Mouse (Mus musculus): Measurements from ENCODE around the gene Prkcb. TPM values are rescaled to one million over a fixed set of nuclear protein-coding genes. Genes with fewer than 3 reads are reported as not detected.

The Prkcb gene
- polyA plus RNA-seq, 1 experiment: 0.83 TPM

GRCm38 (mm10) chr7:122251197-122252011 lies 37.1 kb upstream of the Prkcb start:
- TF ChIP-seq FLI1 (IDR thresholded peaks at IDR 0.05; ENCODE audit: low read length): no peak
- TF ChIP-seq GATA1 (IDR thresholded peaks at IDR 0.05; ENCODE audit: borderline replicate concordance, low read length): no peak
- H3K9me3 ChIP-seq: no peaks in the 10 kb centered on the region
- H3K4me1 ChIP-seq: peaks cover 10% of the 10 kb centered on the region
- H3K27me3 ChIP-seq (replicated peaks): peaks cover 22% of the 10 kb centered on the region
- peak overlapping the region; percentile 76 for H3K4me3 ChIP-seq (replicated peaks)
- H3K36me3 ChIP-seq (replicated peaks; ENCODE audit: low read length): no peaks in the 10 kb centered on the region

- H3K27me3 ChIP-seq (replicated peaks): peaks cover 23% of the 10 kb centered on the region
- no peaks in the 10 kb centered on the region for H3K9me3 ChIP-seq
- peaks cover 7% of the 10 kb centered on the region for H3K4me1 ChIP-seq
- no peak overlapping the region for H3K4me3 ChIP-seq (replicated peaks)
- TF ChIP-seq FLI1 (IDR thresholded peaks at IDR 0.05; ENCODE audit: low read length) (no peak), GATA1 (IDR thresholded peaks at IDR 0.05; ENCODE audit: borderline replicate concordance, low read length) (no peak)
- H3K36me3 ChIP-seq (replicated peaks; ENCODE audit: low read length): no peaks in the 10 kb centered on the region
Observed at GRCm38 (mm10) chr7:122256722-122257121, 31.8 kb upstream of the Prkcb start.

DNA sequence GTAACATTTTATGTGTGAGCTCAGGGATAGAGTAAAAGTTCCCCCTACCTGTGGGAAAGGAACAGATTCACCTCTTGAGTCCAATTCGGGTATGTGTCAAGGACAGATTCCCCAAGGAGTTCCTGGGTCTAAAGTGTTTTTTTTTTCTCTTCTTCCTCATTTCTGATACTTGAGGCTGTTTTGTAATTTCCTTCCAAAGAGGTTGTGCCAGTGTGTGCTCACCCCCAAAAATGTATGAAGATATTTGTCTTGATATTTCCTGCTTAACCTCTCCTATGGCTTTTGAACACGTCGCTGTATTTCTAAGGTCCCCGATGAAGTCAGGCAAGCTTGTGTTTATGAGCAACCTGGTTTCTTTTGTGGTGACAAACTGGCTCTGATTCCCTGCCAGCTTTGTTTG lies 30.0 kb upstream of the Prkcb start:
- H3K9me3 ChIP-seq: no peaks in the 10 kb centered on the region
- H3K27me3 ChIP-seq (replicated peaks): peaks cover 23% of the 10 kb centered on the region
- TF ChIP-seq FLI1 (IDR thresholded peaks at IDR 0.05; ENCODE audit: low read length) (no peak), GATA1 (IDR thresholded peaks at IDR 0.05; ENCODE audit: borderline replicate concordance, low read length) (no peak)
- no peaks in the 10 kb centered on the region for H3K36me3 ChIP-seq (replicated peaks; ENCODE audit: low read length)
- H3K4me3 ChIP-seq (replicated peaks): no peak overlapping the region
- H3K4me1 ChIP-seq: peaks cover 4% of the 10 kb centered on the region; the same call in 1 of the 2 replicates

- peaks cover 4% of the 10 kb centered on the region; the same call in 1 of the 2 replicates for H3K4me1 ChIP-seq
Observed at GRCm38 (mm10) chr7:122260055-122260602, 28.4 kb upstream of the Prkcb start.

GRCm38 (mm10) chr7:122268983-122269486 lies 19.5 kb upstream of the Prkcb start:
- no peak overlapping the region for H3K4me3 ChIP-seq (replicated peaks)
- H3K27me3 ChIP-seq (replicated peaks): peaks cover 8% of the 10 kb centered on the region
- no peaks in the 10 kb centered on the region for H3K36me3 ChIP-seq (replicated peaks; ENCODE audit: low read length)
- TF ChIP-seq FLI1 (IDR thresholded peaks at IDR 0.05; ENCODE audit: low read length) (no peak), GATA1 (IDR thresholded peaks at IDR 0.05; ENCODE audit: borderline replicate concordance, low read length) (no peak)
- no peaks in the 10 kb centered on the region for H3K4me1 ChIP-seq
- H3K9me3 ChIP-seq: no peaks in the 10 kb centered on the region

More at GRCm38 (mm10) chr7:122260055-122260602, 28.4 kb upstream of the Prkcb start:
- no peak for TF ChIP-seq GATA1 (IDR thresholded peaks at IDR 0.05; ENCODE audit: borderline replicate concordance, low read length)
- TF ChIP-seq FLI1 (IDR thresholded peaks at IDR 0.05; ENCODE audit: low read length): no peak
- peaks cover 18% of the 10 kb centered on the region for H3K27me3 ChIP-seq (replicated peaks)
- H3K4me3 ChIP-seq (replicated peaks): no peak overlapping the region
- H3K36me3 ChIP-seq (replicated peaks; ENCODE audit: low read length): no peaks in the 10 kb centered on the region
- no peaks in the 10 kb centered on the region for H3K9me3 ChIP-seq

DNA sequence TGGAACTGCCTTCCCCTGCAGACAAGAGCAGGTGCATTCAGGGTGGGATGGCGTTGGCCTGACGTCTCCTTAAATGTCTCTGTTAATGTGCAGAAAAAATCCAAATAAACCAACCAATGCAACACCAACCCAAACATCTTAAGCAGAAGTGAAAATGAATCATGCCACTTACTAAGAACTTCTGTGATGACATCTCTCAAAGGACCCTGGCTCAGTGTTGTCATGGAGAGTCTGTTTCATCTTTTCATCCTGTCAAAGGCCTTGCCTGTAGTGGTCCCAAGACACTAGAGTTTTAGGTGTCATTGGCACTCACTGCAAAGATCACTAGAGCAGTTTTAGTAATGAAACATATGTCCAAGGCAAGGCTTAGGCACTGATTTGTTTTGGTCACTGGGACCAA lies 16.2 kb upstream of the Prkcb start:
- Histone ChIP-seq H3K27me3 (replicated peaks) (peaks cover 17% of the 10 kb centered on the region), H3K4me3 (replicated peaks) (no peak overlapping the region), H3K9me3 (no peaks in the 10 kb centered on the region), H3K36me3 (replicated peaks; ENCODE audit: low read length) (no peaks in the 10 kb centered on the region), H3K4me1 (no peaks in the 10 kb centered on the region)
- TF ChIP-seq FLI1 (IDR thresholded peaks at IDR 0.05; ENCODE audit: low read length): no peak
- no peak for TF ChIP-seq GATA1 (IDR thresholded peaks at IDR 0.05; ENCODE audit: borderline replicate concordance, low read length)

DNA sequence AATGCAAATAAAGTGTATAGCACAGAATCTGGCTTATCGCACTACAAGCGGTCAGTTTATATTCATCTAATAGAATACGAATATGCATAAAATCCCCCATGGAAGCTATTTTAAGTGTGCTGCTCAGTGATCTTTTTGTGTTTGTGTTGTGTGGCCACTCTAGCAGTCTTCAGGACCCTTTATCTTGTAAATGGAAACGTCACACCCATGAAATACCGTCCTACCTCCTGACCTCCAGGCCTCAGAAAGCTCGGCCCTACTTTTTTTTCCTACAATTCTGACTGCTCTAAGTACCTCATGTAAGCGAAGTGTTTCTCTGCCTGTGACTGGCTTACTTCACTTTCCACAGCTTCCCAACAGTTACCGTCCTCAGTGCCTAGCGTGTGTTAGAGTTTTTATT lies 9.0 kb upstream of the Prkcb start:
- H3K4me3 ChIP-seq (replicated peaks): no peak overlapping the region
- H3K4me1 ChIP-seq: no peaks in the 10 kb centered on the region; the same call in 1 of the 2 replicates
- TF ChIP-seq FLI1 (IDR thresholded peaks at IDR 0.05; ENCODE audit: low read length): no peak
- TF ChIP-seq GATA1 (IDR thresholded peaks at IDR 0.05; ENCODE audit: borderline replicate concordance, low read length): no peak
- H3K36me3 ChIP-seq (replicated peaks; ENCODE audit: low read length): no peaks in the 10 kb centered on the region
- no peaks in the 10 kb centered on the region for H3K9me3 ChIP-seq
- H3K27me3 ChIP-seq (replicated peaks): peaks cover 26% of the 10 kb centered on the region

GRCm38 (mm10) chr7:122280334-122280733 lies 8.2 kb upstream of the Prkcb start:
- no peaks in the 10 kb centered on the region; the same call in 1 of the 2 replicates for H3K4me1 ChIP-seq
- H3K27me3 ChIP-seq (replicated peaks): peaks cover 27% of the 10 kb centered on the region
- TF ChIP-seq FLI1 (IDR thresholded peaks at IDR 0.05; ENCODE audit: low read length): no peak
- H3K4me3 ChIP-seq (replicated peaks): no peak overlapping the region
- no peaks in the 10 kb centered on the region for H3K9me3 ChIP-seq
- H3K36me3 ChIP-seq (replicated peaks; ENCODE audit: low read length): no peaks in the 10 kb centered on the region

- no peaks in the 10 kb centered on the region for H3K36me3 ChIP-seq (replicated peaks; ENCODE audit: low read length)
- peaks cover 6% of the 10 kb centered on the region for H3K4me1 ChIP-seq
- peaks cover 31% of the 10 kb centered on the region for H3K27me3 ChIP-seq (replicated peaks)
- no peaks in the 10 kb centered on the region for H3K9me3 ChIP-seq
- H3K4me3 ChIP-seq (replicated peaks): no peak overlapping the region
- TF ChIP-seq GATA1 (IDR thresholded peaks at IDR 0.05; ENCODE audit: borderline replicate concordance, low read length): no peak
- no peak for TF ChIP-seq FLI1 (IDR thresholded peaks at IDR 0.05; ENCODE audit: low read length)
Observed at GRCm38 (mm10) chr7:122282584-122282983, 6.0 kb upstream of the Prkcb start.

- Histone ChIP-seq H3K36me3 (replicated peaks; ENCODE audit: low read length) (no peaks in the 10 kb centered on the region), H3K27me3 (replicated peaks) (peaks cover 58% of the 10 kb centered on the region), H3K4me1 (peaks cover 32% of the 10 kb centered on the region), H3K9me3 (no peaks in the 10 kb centered on the region), H3K4me3 (replicated peaks) (no peak overlapping the region)
- TF ChIP-seq FLI1 (IDR thresholded peaks at IDR 0.05; ENCODE audit: low read length): no peak
- TF ChIP-seq GATA1 (IDR thresholded peaks at IDR 0.05; ENCODE audit: borderline replicate concordance, low read length): no peak
Observed at GRCm38 (mm10) chr7:122287217-122287616, 1.3 kb upstream of the Prkcb start.

Data from megakaryocyte, embryonic 14.5 days (primary cell).